Mouse (Mus musculus): Measurements from ENCODE around the gene Zfp219.

- TF ChIP-seq POLR2A (IDR thresholded peaks at IDR 0.05; ENCODE audit: insufficient read depth, low read length): no peak
- TF ChIP-seq CTCF (IDR thresholded peaks at IDR 0.05; ENCODE audit: low read depth, low read length): no peak
Observed at GRCm38 (mm10) chr14:51989461-51989970, 31.0 kb downstream of the Zfp219 start.

Measured in ES-Bruce4 (cell line).